Mouse (Mus musculus) testis, postnatal 10 days (tissue): ENCODE results near the gene Olfr654.
A peak's percentile ranks its signal among the peaks of the same experiment; 100 is the strongest.

ENCODE experiments used
- DNase-seq: peaks from one replicate; pipeline ENCODE4 v3.0.0; 2021; ENCODE audit warnings: low spot score

Gene Olfr654

GRCm38 (mm10) chr7:104586725-104587124, at the start of gene Olfr654:
Gene Olfr654 (plus strand): TSS chr7:104587025.
- DNase-seq = no peak

- no peak for DNase-seq
Observed at GRCm38 (mm10) chr7:104549833-104550232, 37.0 kb upstream of the Olfr654 start, which contains the start of gene Olfr651. Gene Olfr651 (plus strand): TSS chr7:104550133.

GRCm38 (mm10) chr7:104552700-104553099, 34.1 kb upstream of the Olfr654 start:
- no peak for DNase-seq

- no peak for DNase-seq
Observed at GRCm38 (mm10) chr7:104560601-104561000, 26.2 kb upstream of the Olfr654 start, which contains the start of gene Olfr652. Gene Olfr652 (plus strand): TSS chr7:104560901.

- DNase-seq = no peak
Observed at GRCm38 (mm10) chr7:104577014-104577413, 9.8 kb upstream of the Olfr654 start, which contains the start of gene Olfr653. Gene Olfr653 (plus strand): TSS chr7:104577314.

GRCm38 (mm10) chr7:104580846-104581245, 6.0 kb upstream of the Olfr654 start:
- DNase-seq = no peak

- DNase-seq = no peak
Observed at GRCm38 (mm10) chr7:104581429-104581828, 5.4 kb upstream of the Olfr654 start.

- no peak for DNase-seq
Observed at GRCm38 (mm10) chr7:104588274-104588673, 1.4 kb downstream of the Olfr654 start.

- no peak for DNase-seq
Observed at GRCm38 (mm10) chr7:104601679-104602078, 14.9 kb downstream of the Olfr654 start, which contains the start of gene Olfr655. Gene Olfr655 (minus strand): TSS chr7:104601779.

GRCm38 (mm10) chr7:104603173-104603572, 16.3 kb downstream of the Olfr654 start:
- DNase-seq = peak; percentile 62

- DNase-seq = no peak
Observed at GRCm38 (mm10) chr7:104604727-104605126, 17.9 kb downstream of the Olfr654 start.

GRCm38 (mm10) chr7:104613655-104614054, 26.8 kb downstream of the Olfr654 start, which contains the start of gene Olfr656:
Gene Olfr656 (plus strand): TSS chr7:104613955.
- no peak for DNase-seq

GRCm38 (mm10) chr7:104624494-104624893, 37.7 kb downstream of the Olfr654 start, which contains the start of gene Olfr657:
Gene Olfr657 (plus strand): TSS chr7:104624794.
- DNase-seq = no peak
